Mouse (Mus musculus): ENCODE measurements around the gene Nat8f4.
"Not testable (repeated sequence)": the region's sequence is repeated elsewhere in the genome, so short reads cannot be mapped to it uniquely, and the experiment has no call there.

Gene Nat8f4

GRCm38 (mm10) chr6:85898596-85899475 is 5.8 kb downstream of the Nat8f4 start:
- not testable (repeated sequence) for DNase-seq (ENCODE audit: low spot score)

DNA sequence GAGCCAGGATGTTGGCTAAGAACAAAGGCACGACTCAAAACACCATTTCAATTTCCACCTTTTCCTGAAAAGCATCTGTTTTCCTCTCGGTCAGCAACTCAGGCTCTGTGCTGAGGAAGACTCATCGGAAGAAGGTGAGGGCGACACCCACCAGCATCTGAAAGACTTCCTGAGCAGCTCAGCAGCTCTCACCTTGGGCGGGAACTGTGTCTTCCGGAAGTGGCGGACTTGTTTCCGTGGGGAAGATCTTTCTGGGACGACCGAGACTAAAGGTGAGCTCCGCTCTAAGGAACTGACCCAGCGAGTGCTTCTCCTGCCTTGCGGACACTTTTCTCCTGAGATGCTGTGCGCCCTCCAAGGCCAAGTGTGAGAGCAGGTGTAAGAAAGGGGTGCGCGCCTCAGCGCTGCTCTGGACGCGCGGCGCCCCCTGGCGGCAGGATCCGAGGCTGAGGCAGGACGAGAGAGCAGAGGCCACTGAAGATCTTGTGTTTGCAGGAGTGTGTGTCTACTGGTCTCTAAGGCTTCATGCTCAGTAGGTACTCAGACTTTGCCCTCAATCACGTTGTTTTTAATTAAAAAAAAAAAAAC is 9.5 kb downstream of the Nat8f4 start:
- DNase-seq (ENCODE audit: low spot score) = peak; percentile 6

DNA sequence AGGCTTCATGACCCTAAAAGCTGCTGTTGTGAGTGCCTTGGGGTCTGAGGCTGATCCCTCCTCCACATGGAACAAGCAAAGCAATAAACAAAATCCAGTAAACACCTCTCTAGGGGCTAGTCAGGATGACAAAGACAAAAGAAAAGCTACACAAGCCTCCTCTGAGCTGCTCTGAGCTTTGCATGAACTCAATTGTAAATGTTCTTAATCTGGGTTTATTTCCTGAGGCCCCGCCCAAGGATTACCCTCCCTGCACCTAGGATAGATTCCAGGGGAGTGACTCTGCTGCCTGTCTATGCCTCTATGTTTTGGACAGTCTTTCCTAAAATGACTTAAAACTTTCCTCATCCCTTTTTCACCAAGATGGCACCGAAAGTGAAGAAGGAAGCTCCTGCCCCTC is 15.7 kb downstream of the Nat8f4 start:
- no peak for DNase-seq (ENCODE audit: low spot score)

- DNase-seq (ENCODE audit: low spot score) = no peak
Observed at GRCm38 (mm10) chr6:85884311-85884710, 20.4 kb downstream of the Nat8f4 start.

- not testable (repeated sequence) for DNase-seq (ENCODE audit: low spot score)
Observed at GRCm38 (mm10) chr6:85883246-85883645, 21.4 kb downstream of the Nat8f4 start.

- not testable (repeated sequence) for DNase-seq (ENCODE audit: low spot score)
Observed at GRCm38 (mm10) chr6:85869006-85869405, 35.7 kb downstream of the Nat8f4 start, which contains the start of gene Nat8f2. Nat8f2 (minus strand) TSS chr6:85869158.

DNA sequence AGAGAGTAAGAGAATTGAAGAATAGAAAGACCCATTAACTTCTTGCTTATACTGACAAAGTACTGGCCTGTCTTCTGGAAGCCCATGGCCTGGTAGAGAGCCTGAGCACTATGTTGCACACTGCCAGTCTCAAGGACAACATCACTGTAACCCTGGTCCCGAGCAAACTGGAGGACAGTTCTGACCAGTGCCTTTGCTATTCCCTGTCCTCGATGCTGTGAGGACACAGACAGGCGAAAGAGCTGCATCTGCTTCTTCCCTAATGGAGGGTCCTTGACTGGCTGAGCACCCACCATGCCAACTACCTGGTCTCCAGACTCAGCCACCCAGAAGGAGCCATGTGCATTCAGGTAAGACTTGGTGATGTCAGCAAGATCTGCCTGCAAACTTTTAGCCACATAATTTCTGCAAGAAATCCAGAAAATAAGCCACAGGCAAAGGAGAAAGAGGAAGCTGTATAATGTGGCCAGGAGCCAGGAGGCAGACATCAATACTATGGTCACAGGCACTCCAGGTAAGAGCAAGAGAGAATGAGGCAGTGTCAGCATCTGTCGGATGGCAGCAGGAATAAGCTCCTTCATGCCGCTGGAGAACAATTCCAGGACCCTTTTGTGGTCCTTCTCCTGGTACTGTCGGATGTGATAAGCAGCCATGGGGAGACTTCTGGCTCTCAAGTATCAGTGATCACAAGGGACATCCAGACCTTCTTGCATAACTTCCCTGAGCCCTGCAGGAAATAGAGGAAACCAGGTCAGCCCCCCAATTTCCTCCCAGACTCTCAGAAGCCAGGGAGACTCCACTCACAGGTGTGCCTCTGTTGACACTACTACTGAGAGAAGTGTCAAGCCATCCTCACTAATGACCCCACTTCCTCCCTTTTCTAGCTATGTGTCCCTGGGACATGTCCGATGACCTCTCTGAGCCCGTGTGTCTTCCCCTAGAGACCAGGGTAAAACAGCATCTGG is 36.7 kb downstream of the Nat8f4 start:
- DNase-seq (ENCODE audit: low spot score) = no peak

GRCm38 (mm10) chr6:85866995-85867394 is 37.7 kb downstream of the Nat8f4 start:
- DNase-seq (ENCODE audit: low spot score) = not testable (repeated sequence)

GRCm38 (mm10) chr6:85866166-85866565 is 38.5 kb downstream of the Nat8f4 start:
- not testable (repeated sequence) for DNase-seq (ENCODE audit: low spot score)

DNA sequence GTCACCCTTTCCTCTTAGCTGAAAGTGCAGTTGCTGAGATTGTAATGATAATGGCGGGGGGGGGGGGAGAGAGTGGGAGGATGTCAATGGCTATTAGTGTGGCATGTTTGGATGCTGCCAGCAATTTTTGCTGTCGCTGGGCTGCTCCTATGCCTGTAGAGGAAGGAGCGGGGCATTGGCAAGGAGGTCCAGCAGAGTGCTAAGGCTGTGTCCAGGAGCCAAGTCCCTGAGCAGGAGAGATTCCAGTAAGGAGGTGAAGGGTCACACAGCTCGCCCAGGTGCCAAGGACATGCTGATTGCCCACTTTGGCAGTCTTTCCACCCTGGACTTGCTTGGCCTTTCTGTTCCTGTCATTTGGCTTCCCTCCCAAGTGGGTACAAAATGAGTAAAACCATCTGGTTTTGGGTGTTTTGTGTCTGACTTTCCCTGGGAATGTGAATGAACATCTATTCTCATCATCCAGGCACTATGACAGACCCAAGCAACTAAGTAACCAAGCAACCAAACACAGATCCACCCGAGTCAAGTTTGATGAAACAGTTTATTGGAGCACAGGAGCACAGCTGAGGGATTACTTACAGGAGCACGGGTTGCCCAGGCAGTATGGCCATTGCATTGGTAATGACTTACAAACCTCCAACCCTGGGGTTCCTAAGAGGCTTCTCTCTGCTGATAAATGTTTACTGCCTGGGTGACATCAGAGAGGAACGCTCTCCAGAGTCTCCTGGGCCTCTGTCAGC is 39.6 kb downstream of the Nat8f4 start:
- not testable (repeated sequence) for DNase-seq (ENCODE audit: low spot score)

- DNase-seq (ENCODE audit: low spot score) = no peak
Observed at GRCm38 (mm10) chr6:85863840-85864239, 40.8 kb downstream of the Nat8f4 start.

DNA sequence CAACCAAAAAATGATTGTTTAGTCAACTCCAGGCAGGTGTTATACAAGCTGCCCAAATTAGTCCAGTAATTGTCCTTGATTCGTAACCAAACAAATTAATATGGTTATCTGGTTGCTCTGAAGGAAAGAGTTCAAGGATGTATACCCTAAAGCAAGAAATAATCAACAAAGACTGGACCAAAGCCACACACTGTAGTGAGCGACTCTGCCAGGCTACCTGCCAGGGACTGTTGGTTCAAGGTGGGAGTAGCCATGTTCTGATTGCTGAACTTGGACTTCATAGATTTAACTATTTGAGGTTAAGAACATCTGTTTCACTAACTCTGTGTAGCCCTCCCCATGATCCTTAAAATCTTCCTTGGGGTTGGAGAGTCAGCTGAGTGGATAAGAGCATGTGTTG is 41.5 kb downstream of the Nat8f4 start:
- no peak for DNase-seq (ENCODE audit: low spot score)

- DNase-seq (ENCODE audit: low spot score) = no peak
Observed at GRCm38 (mm10) chr6:85862565-85862964, 42.1 kb downstream of the Nat8f4 start.

GRCm38 (mm10) chr6:85861247-85861646 is 43.4 kb downstream of the Nat8f4 start:
- DNase-seq (ENCODE audit: low spot score) = no peak

- DNase-seq (ENCODE audit: low spot score) = no peak
Observed at GRCm38 (mm10) chr6:85856194-85856678, 48.4 kb downstream of the Nat8f4 start.

DNA sequence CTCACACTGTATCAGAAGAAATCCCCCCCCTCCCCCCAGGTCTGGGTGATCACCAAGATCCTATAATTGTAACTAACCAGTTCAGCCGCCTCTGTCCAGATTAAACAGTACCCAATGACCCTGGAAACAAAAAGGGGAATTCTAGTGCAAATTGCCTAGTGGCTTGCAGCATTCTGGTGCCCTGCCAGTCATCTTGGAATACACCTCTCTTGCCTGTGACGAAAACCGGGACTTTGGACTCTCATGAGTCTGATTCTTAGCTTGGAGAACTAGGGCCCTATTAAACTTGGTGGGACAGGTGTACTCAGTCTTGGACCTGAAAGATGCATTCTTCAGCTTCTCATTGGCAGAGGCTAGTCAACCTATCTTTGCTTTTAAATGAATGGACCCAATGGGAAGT is 51.2 kb downstream of the Nat8f4 start:
- no peak for DNase-seq (ENCODE audit: low spot score)

GRCm38 (mm10) chr6:85851062-85851773 is 53.5 kb downstream of the Nat8f4 start:
- DNase-seq (ENCODE audit: low spot score) = peak; percentile 39

DNA sequence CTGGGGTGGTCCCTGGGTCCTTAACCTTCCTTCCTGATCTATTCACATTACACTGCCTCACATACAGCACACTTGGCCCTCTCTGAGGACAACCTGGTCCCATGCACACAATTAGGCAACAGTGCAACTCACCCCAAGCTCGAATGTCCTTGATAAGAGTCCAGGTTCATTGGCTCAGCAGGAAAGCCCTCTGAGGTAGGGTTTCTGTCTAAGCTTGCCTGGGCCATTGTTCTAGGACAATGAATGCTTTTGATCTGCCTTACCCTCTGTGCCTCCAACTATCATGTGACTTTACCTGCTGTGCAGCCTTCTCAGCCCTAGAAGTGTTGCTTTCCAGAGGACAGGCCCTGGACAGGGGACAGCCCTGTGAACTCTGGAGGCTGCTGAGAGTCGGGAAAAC is 55.4 kb downstream of the Nat8f4 start:
- DNase-seq (ENCODE audit: low spot score) = no peak
